Mouse (Mus musculus) kidney, embryonic 14.5 days (tissue): ENCODE data around the gene Agbl5. TPM values are rescaled to one million over a fixed set of nuclear protein-coding genes. Genes with fewer than 3 reads are reported as not detected.
"Not testable (repeated sequence)": the region's sequence is repeated elsewhere in the genome, so short reads cannot be mapped to it uniquely, and the experiment has no call there.

Experiments
- ATAC-seq: fragments of 200-750 bp; cut with Nextera tagmentation; 2 replicates; pipeline ENCODE4 v1.8.0; 2017; ENCODE audit warnings: moderate number of reproducible peaks, mild to moderate bottlenecking, moderate TSS enrichment, moderate library complexity; ENCODE audit not compliant: low FRiP score, low TSS enrichment
- H3K27ac ChIP-seq: fragments of 300-500 bp; sonication (generic); 2 replicates; pipeline ENCODE4 v1.5.1; 2014; ENCODE audit warnings: low read depth, mild to moderate bottlenecking, low read length, moderate library complexity, mixed read lengths
- H3K27me3 ChIP-seq: fragments of 300-500 bp; sonication (generic); 2 replicates; pipeline ENCODE4 v1.6.1; 2014; ENCODE audit warnings: mild to moderate bottlenecking, low read length; ENCODE audit not compliant: control insufficient read depth, insufficient read depth
- H3K36me3 ChIP-seq: fragments of 300-500 bp; sonication (generic); 2 replicates; pipeline ENCODE4 v1.6.1; 2014; ENCODE audit warnings: low read length, mixed read lengths; ENCODE audit not compliant: control insufficient read depth, insufficient read depth
- H3K4me1 ChIP-seq: fragments of 300-500 bp; sonication (generic); 2 replicates; pipeline ENCODE4 v1.6.1; 2014; ENCODE audit warnings: low read length, mixed read lengths; ENCODE audit not compliant: control insufficient read depth, insufficient read depth
- H3K4me2 ChIP-seq: fragments of 300-500 bp; sonication (generic); replicated peaks from 2 replicates; pipeline ENCODE4 v1.6.1; 2014; ENCODE audit warnings: low read depth, mild to moderate bottlenecking, low read length
- H3K4me3 ChIP-seq: fragments of 300-500 bp; sonication (generic); 2 replicates; pipeline ENCODE4 v1.5.1; 2014; ENCODE audit warnings: mild to moderate bottlenecking, low read length
- H3K9ac ChIP-seq: fragments of 300-500 bp; sonication (generic); 2 replicates; pipeline ENCODE4 v1.6.1; 2014; ENCODE audit warnings: low read depth, mild to moderate bottlenecking, low read length, moderate library complexity
- H3K9me3 ChIP-seq: fragments of 300-500 bp; sonication (generic); 2 replicates; pipeline ENCODE4 v1.6.1; 2016; ENCODE audit warnings: low read length; ENCODE audit not compliant: control insufficient read depth
- WGBS: fragments of 180-500 bp; shearing (Covaris S2); extraction: QIAGEN DNeasy Blood & Tissue Kit; methylation state at CpG from one replicate; pipeline ENCODE4 v1.1.7; 2014; 5-methylcytosine and 5-hydroxymethylcytosine counted together
- polyA plus RNA-seq: library from polyadenylated mRNA; unstranded; fragments of >200 nt; fragmentation: Nextera tagmentation; extraction: Ambion mirVana; gene quantifications from 2 replicates; pipeline ENCODE4 v1.2.1, GENCODE M21; 2014

The Agbl5 gene
- polyA plus RNA-seq, 1 experiment from 2014 or later = 27.1 TPM

DNA sequence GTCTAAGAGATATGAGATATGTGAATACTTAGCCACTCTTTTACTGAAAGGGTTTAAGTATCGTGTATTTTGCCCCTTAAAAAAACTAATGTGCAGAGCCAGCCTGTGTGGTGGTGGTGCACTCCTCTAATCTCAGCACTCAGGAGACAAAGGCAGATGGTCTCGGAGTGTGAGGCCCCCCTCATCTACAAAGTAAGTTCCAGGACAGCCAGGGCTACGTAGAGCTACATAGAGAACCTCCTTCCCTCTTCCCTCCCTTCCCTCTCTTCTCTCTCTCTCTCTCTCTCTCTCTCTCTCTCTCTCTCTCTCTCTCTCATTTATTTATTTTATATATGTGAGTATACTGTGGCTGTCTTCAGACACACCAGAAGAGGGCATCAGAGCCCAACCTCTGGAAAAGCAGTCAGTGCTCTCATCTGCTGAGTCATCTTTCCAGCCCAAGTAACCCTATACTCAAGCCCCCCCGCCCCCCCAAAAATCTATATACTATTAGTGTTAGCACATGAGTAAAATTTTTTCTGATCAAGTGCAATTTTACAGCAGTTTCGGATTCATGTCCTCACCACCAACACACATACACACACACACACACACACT is 9.0 kb upstream of the Agbl5 start:
- peaks cover 37% of the 10 kb centered on the region for H3K36me3 ChIP-seq
- no peak overlapping the region for H3K4me2 ChIP-seq
- no peaks in the 10 kb centered on the region for H3K9me3 ChIP-seq
- WGBS = 83% methylated on average over 5 of the region's 5 CpGs
- H3K27me3 ChIP-seq = no peaks in the 10 kb centered on the region
- no peaks in the 10 kb centered on the region for H3K4me1 ChIP-seq
- H3K9ac ChIP-seq = no peak overlapping the region
- no peak overlapping the region for H3K27ac ChIP-seq
- no peak for ATAC-seq
- no peak overlapping the region for H3K4me3 ChIP-seq

DNA sequence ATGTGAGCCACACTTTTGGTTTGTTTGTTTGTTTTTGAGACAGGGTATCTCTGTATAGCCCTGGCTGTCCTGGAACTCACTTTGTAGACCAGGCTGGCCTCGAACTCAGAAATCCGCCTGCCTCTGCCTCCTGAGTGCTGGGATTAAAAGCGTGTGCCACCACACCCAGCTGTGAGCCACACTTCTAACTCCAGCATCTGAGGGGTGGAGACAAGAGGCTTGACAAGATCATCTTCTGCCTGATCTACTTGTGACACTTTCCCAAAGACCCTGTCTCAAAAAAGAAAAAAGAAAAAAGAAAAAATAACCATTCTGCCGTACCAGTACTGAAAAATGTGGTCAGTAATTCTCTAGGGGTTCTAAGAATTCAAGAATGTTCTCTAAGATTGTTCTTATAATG is 6.7 kb upstream of the Agbl5 start:
- H3K4me1 ChIP-seq, H3K27ac ChIP-seq, ATAC-seq, H3K9me3 ChIP-seq, H3K4me3 ChIP-seq, H3K27me3 ChIP-seq, H3K4me2 ChIP-seq, H3K9ac ChIP-seq: not testable (repeated sequence)
- 79% methylated on average over 4 of the region's 4 CpGs for WGBS
- H3K36me3 ChIP-seq = peaks cover 13% of the 10 kb centered on the region

DNA sequence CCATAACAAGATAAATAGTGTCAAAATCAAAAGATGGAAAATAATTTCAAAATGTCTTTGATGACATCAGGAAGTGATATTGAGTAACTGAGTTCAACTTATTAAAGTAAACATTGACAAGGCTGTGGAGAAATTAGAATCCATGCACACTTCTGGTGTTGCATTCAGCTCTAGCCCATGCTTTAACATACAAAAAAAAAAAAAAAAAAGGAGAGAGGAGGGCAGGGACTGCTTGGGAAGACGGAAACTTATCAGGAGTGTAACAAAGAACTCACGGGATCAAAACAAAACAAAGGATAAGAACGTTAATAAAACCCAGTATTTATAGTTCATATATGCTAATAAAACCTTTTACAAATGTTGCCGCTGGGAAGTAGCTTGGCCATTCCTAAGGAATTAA is 2.3 kb upstream of the Agbl5 start:
- Histone ChIP-seq H3K4me3 (no peak overlapping the region), H3K27ac (no peak overlapping the region), H3K9me3 (no peaks in the 10 kb centered on the region), H3K4me1 (peaks cover 14% of the 10 kb centered on the region), H3K27me3 (no peaks in the 10 kb centered on the region), H3K36me3 (peaks cover 1% of the 10 kb centered on the region; the same call in 1 of the 2 replicates), H3K9ac (peak overlapping the region; percentile 72; the same call in 1 of the 2 replicates), H3K4me2 (peak overlapping the region; percentile 90)
- no peak for ATAC-seq
- WGBS = 42% methylated on average over 4 of the region's 4 CpGs

DNA sequence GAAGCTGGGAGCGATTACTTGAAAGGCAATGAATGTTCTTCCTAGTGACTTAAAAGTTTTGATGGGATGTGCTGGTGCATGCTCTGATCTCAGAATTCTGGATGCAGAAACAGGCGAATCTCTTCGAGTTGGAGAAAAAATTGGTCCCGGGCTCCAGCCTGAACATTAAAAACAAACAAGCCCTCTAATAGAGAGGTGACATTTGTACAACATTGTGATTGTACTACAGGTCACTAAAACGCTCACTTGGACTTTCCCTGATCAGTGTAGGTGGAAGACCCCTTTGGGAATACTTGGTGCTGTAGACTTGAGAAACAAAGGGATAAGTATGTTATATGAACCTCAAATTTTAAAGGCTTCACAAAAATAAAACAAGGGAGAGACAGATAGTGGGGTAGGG is 1.8 kb upstream of the Agbl5 start:
- Histone ChIP-seq H3K27ac (peak overlapping the region; percentile 96; the same call in 1 of the 2 replicates), H3K27me3 (no peaks in the 10 kb centered on the region), H3K9me3 (no peaks in the 10 kb centered on the region), H3K36me3 (peaks cover 6% of the 10 kb centered on the region), H3K4me2 (peak overlapping the region; percentile 90), H3K4me1 (peaks cover 14% of the 10 kb centered on the region), H3K9ac (peak overlapping the region; percentile 72; the same call in 1 of the 2 replicates), H3K4me3 (peak overlapping the region; percentile 80)
- no peak for ATAC-seq
- 28% methylated on average over 5 of the region's 5 CpGs for WGBS

- Histone ChIP-seq H3K27me3 (no peaks in the 10 kb centered on the region), H3K36me3 (peaks cover 12% of the 10 kb centered on the region), H3K27ac (peak overlapping the region; percentile 96), H3K9ac (peak overlapping the region; percentile 72), H3K9me3 (no peaks in the 10 kb centered on the region), H3K4me1 (peaks cover 14% of the 10 kb centered on the region), H3K4me3 (peak overlapping the region; percentile 80), H3K4me2 (peak overlapping the region; percentile 90)
- ATAC-seq = peak; percentile 65
- WGBS = under 1% methylated on average over 19 of the region's 19 CpGs
Measured at GRCm38 (mm10) chr5:30887331-30887761, 1.1 kb upstream of the Agbl5 start.

GRCm38 (mm10) chr5:30887858-30888336 is 597 bp upstream of the Agbl5 start:
- peak overlapping the region; percentile 90 for H3K4me2 ChIP-seq
- peak overlapping the region; percentile 72 for H3K9ac ChIP-seq
- WGBS = under 1% methylated on average over 28 of the region's 28 CpGs
- ATAC-seq = peak; percentile 88
- peak overlapping the region; percentile 80 for H3K4me3 ChIP-seq
- no peaks in the 10 kb centered on the region for H3K27me3 ChIP-seq
- peak overlapping the region; percentile 96 for H3K27ac ChIP-seq
- H3K36me3 ChIP-seq = peaks cover 17% of the 10 kb centered on the region
- no peaks in the 10 kb centered on the region for H3K9me3 ChIP-seq
- peaks cover 14% of the 10 kb centered on the region for H3K4me1 ChIP-seq

- Histone ChIP-seq H3K27ac (peak overlapping the region; percentile 96), H3K4me2 (peak overlapping the region; percentile 90), H3K4me1 (peaks cover 14% of the 10 kb centered on the region), H3K4me3 (peak overlapping the region; percentile 80), H3K27me3 (no peaks in the 10 kb centered on the region), H3K36me3 (peaks cover 31% of the 10 kb centered on the region), H3K9ac (peak overlapping the region; percentile 84), H3K9me3 (no peaks in the 10 kb centered on the region)
- ATAC-seq = peak; percentile 18; the same call in 1 of the 2 replicates
- under 1% methylated on average over 28 of the region's 42 CpGs for WGBS
Measured at GRCm38 (mm10) chr5:30889088-30889754, 727 bp downstream of the Agbl5 start.

DNA sequence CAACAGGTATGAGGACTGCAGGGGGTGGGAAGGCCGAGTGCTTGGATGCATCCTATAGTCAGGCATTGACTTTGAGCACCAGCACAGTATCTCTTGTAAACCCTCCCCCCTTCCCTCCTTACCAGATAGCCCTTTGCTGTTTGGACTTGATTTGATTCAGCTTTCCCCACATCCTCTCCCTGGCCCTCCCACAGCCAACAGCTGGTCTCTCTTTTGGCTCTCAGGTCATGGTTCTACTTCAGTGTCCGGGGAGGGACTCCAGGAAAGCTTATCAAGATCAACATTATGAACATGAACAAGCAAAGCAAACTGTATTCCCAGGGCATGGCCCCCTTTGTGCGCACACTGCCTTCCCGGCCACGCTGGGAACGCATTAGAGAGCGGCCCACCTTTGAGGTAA is 1.9 kb downstream of the Agbl5 start:
- WGBS = 63% methylated on average over 7 of the region's 7 CpGs
- peak overlapping the region; percentile 90 for H3K4me2 ChIP-seq
- H3K27ac ChIP-seq = peak overlapping the region; percentile 96; the same call in 1 of the 2 replicates
- H3K4me3 ChIP-seq = peak overlapping the region; percentile 80
- peak overlapping the region; percentile 84; the same call in 1 of the 2 replicates for H3K9ac ChIP-seq
- peaks cover 42% of the 10 kb centered on the region for H3K36me3 ChIP-seq
- no peaks in the 10 kb centered on the region for H3K27me3 ChIP-seq
- peaks cover 14% of the 10 kb centered on the region for H3K4me1 ChIP-seq
- no peak for ATAC-seq
- H3K9me3 ChIP-seq = no peaks in the 10 kb centered on the region

GRCm38 (mm10) chr5:30901860-30902259 is 13.4 kb downstream of the Agbl5 start:
- Histone ChIP-seq H3K9me3 (no peaks in the 10 kb centered on the region), H3K9ac (no peak overlapping the region), H3K4me3 (no peak overlapping the region), H3K27me3 (no peaks in the 10 kb centered on the region), H3K36me3 (peaks cover 76% of the 10 kb centered on the region), H3K27ac (no peak overlapping the region), H3K4me1 (peaks cover 17% of the 10 kb centered on the region), H3K4me2 (no peak overlapping the region)
- WGBS = 88% methylated on average over 5 of the region's 5 CpGs
- no peak for ATAC-seq
